Mouse (Mus musculus) kidney, embryonic 16.5 days (tissue): ENCODE measurements around the gene Rln1. TPM values are rescaled to one million over a fixed set of nuclear protein-coding genes. Genes with fewer than 3 reads are reported as not detected.
A peak's percentile ranks its signal among the peaks of the same experiment; 100 is the strongest.

Experiments used
- ATAC-seq: fragments of 200-750 bp; cut with Nextera tagmentation; 2 replicates; pipeline ENCODE4 v1.8.0; 2017; ENCODE audit warnings: moderate TSS enrichment; ENCODE audit not compliant: low FRiP score, low TSS enrichment
- H3K27ac ChIP-seq: fragments of 300-500 bp; sonication (generic); 2 replicates; pipeline ENCODE4 v1.5.1; 2014; ENCODE audit warnings: low read length
- H3K27me3 ChIP-seq: fragments of 300-500 bp; sonication (generic); 2 replicates; pipeline ENCODE4 v1.6.1; 2014; ENCODE audit warnings: low read length, control low read depth, mixed read lengths; ENCODE audit not compliant: insufficient read depth
- H3K36me3 ChIP-seq: fragments of 300-500 bp; sonication (generic); 2 replicates; pipeline ENCODE4 v1.6.1; 2014; ENCODE audit warnings: low read length, control low read depth, mixed read lengths; ENCODE audit not compliant: insufficient read depth
- H3K4me1 ChIP-seq: fragments of 300-500 bp; sonication (generic); 2 replicates; pipeline ENCODE4 v1.6.1; 2014; ENCODE audit warnings: low read length, control low read depth, mixed read lengths; ENCODE audit not compliant: insufficient read depth
- H3K4me2 ChIP-seq: fragments of 300-500 bp; sonication (generic); replicated peaks from 2 replicates; pipeline ENCODE4 v1.6.1; 2014; ENCODE audit warnings: low read depth, low read length
- H3K4me3 ChIP-seq: fragments of 300-500 bp; sonication (generic); 2 replicates; pipeline ENCODE4 v1.5.1; 2014; ENCODE audit warnings: mild to moderate bottlenecking, low read length
- H3K9ac ChIP-seq: fragments of 300-500 bp; sonication (generic); replicated peaks from 2 replicates; pipeline ENCODE4 v1.6.1; 2014; ENCODE audit warnings: low read length
- H3K9me3 ChIP-seq: fragments of 300-500 bp; sonication (generic); 2 replicates; pipeline ENCODE4 v1.6.1; 2016; ENCODE audit warnings: low read length, control low read depth
- WGBS: fragments of 180-500 bp; shearing (Covaris S2); extraction: QIAGEN DNeasy Blood & Tissue Kit; methylation state at CpG from one replicate; pipeline ENCODE4 v1.1.7; 2014; 5-methylcytosine and 5-hydroxymethylcytosine counted together
- polyA plus RNA-seq: library from polyadenylated mRNA; unstranded; fragments of >200 nt; fragmentation: Nextera tagmentation; extraction: Ambion mirVana; gene quantifications from 2 replicates; pipeline ENCODE4 v1.2.1, GENCODE M21; 2015

The Rln1 gene
- polyA plus RNA-seq, 1 experiment from 2014 or later = 0.15 TPM

GRCm38 (mm10) chr19:29341029-29341428, 6.6 kb upstream of the Rln1 start:
- no peaks in the 10 kb centered on the region for H3K27me3 ChIP-seq
- WGBS = 79% methylated on average over 4 of the region's 4 CpGs

GRCm38 (mm10) chr19:29336624-29337023, 2.2 kb upstream of the Rln1 start:
- no peak for ATAC-seq
- 0 out of 2 replicates have a peak, but pooled peaks cover 6% of the 10 kb centered on the region for H3K4me1 ChIP-seq
- H3K9ac ChIP-seq = no peak overlapping the region
- 93% methylated on average over 2 of the region's 2 CpGs for WGBS
- H3K27me3 ChIP-seq = peaks cover 9% of the 10 kb centered on the region
- H3K36me3 ChIP-seq = no peaks in the 10 kb centered on the region
- H3K9me3 ChIP-seq = no peaks in the 10 kb centered on the region
- no peak overlapping the region for H3K4me3 ChIP-seq
- H3K27ac ChIP-seq = no peak overlapping the region
- H3K4me2 ChIP-seq = no peak overlapping the region

More at GRCm38 (mm10) chr19:29341029-29341428, 6.6 kb upstream of the Rln1 start:
- Histone ChIP-seq H3K27ac (no peak overlapping the region), H3K4me1 (no peaks in the 10 kb centered on the region), H3K9me3 (no peaks in the 10 kb centered on the region), H3K4me2 (no peak overlapping the region), H3K4me3 (no peak overlapping the region), H3K36me3 (no peaks in the 10 kb centered on the region), H3K9ac (no peak overlapping the region)
- ATAC-seq = no peak

- Histone ChIP-seq H3K9ac (no peak overlapping the region), H3K27me3 (no peaks in the 10 kb centered on the region; the same call in 1 of the 2 replicates), H3K4me2 (no peak overlapping the region), H3K36me3 (no peaks in the 10 kb centered on the region), H3K27ac (no peak overlapping the region), H3K4me3 (no peak overlapping the region), H3K4me1 (0 out of 2 replicates have a peak, but pooled peaks cover 7% of the 10 kb centered on the region), H3K9me3 (no peaks in the 10 kb centered on the region)
- WGBS = 87% methylated on average over 13 of the region's 13 CpGs
- ATAC-seq = no peak
Observed at GRCm38 (mm10) chr19:29326822-29327552, 7.5 kb downstream of the Rln1 start.

- no peaks in the 10 kb centered on the region for H3K27me3 ChIP-seq
- 0 out of 2 replicates have a peak, but pooled peaks cover 7% of the 10 kb centered on the region for H3K4me1 ChIP-seq
- 92% methylated on average over 4 of the region's 4 CpGs for WGBS
- no peak overlapping the region for H3K4me2 ChIP-seq
- H3K9ac ChIP-seq = no peak overlapping the region
- H3K27ac ChIP-seq = no peak overlapping the region
- no peaks in the 10 kb centered on the region for H3K9me3 ChIP-seq
- H3K36me3 ChIP-seq = no peaks in the 10 kb centered on the region
- ATAC-seq = no peak
- H3K4me3 ChIP-seq = no peak overlapping the region
Observed at GRCm38 (mm10) chr19:29326396-29326795, 8.1 kb downstream of the Rln1 start.

DNA sequence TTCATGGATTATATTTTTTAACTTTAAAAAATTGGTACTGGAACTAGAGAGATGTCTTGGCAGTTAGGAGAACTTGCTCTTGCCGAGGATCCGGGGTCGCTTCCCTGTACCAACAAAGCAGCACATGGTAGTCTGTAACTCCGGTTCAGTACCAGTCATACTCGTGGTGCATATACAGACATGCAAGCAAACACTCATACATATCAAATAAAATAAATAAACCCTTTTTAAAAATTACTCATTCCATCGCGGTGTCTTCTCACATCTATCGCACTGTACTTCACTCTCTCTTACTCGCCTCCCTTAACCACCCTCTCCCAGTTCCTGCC, 8.7 kb downstream of the Rln1 start:
- no peak overlapping the region for H3K27ac ChIP-seq
- 0 out of 2 replicates have a peak, but pooled peaks cover 7% of the 10 kb centered on the region for H3K4me1 ChIP-seq
- no peaks in the 10 kb centered on the region for H3K27me3 ChIP-seq
- H3K4me2 ChIP-seq = peak overlapping the region; percentile 73
- H3K9ac ChIP-seq = peak overlapping the region; percentile 22; the same call in 1 of the 2 replicates
- peak overlapping the region; percentile 48 for H3K4me3 ChIP-seq
- H3K36me3 ChIP-seq = no peaks in the 10 kb centered on the region
- H3K9me3 ChIP-seq = no peaks in the 10 kb centered on the region
- WGBS = 55% methylated on average over 9 of the region's 9 CpGs
- ATAC-seq = no peak

GRCm38 (mm10) chr19:29325053-29325851, 9.2 kb downstream of the Rln1 start, which contains the start of gene Insl6:
TSS of gene Insl6 (minus strand) at chr19:29325356.
- peak; percentile 98 for ATAC-seq
- H3K36me3 ChIP-seq = no peaks in the 10 kb centered on the region
- 3% methylated on average over 29 of the region's 31 CpGs for WGBS
- no peak within 1 kb of the TSS for H3K27ac ChIP-seq
- no peaks in the 10 kb centered on the region for H3K27me3 ChIP-seq
- peak within 1 kb of the TSS; percentile 64 for H3K9ac ChIP-seq
- no peaks in the 10 kb centered on the region for H3K9me3 ChIP-seq
- peak within 1 kb of the TSS; percentile 48 for H3K4me3 ChIP-seq
- H3K4me2 ChIP-seq = peak within 1 kb of the TSS; percentile 73
- 0 out of 2 replicates have a peak, but pooled peaks cover 7% of the 10 kb centered on the region for H3K4me1 ChIP-seq

DNA sequence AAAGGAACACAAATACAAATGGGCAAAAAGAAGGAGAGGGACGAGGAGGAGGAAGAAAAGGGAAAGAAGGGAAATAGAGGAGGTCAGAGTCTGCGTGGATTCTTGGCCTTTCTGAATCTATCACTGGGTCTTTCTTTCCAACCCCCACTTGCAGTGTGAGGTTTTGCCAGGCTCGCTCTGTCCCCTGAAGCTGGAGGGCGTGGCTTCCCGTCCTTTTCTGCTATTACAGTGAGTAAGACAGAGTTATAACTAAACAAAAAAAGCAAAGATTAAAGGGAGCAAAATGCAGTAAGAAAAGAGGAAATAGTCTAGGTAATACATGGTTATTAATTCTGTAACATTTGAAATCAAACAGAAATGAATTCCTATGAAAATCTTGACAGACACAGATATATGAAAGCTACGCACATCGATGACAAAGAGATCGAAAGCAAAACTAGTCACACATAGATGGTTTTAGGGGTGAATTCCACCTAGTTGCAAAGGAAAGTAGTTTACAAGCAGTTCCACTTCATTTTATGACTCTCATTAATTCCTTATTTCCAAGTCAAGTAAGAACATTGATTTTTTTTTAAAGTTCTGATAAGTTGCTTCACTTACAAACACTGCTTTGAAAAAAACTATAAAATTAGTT, 10.9 kb downstream of the Rln1 start:
- Histone ChIP-seq H3K9ac (no peak overlapping the region), H3K4me2 (no peak overlapping the region), H3K27ac (no peak overlapping the region), H3K9me3 (no peaks in the 10 kb centered on the region), H3K27me3 (no peaks in the 10 kb centered on the region), H3K36me3 (no peaks in the 10 kb centered on the region), H3K4me1 (0 out of 2 replicates have a peak, but pooled peaks cover 7% of the 10 kb centered on the region), H3K4me3 (no peak overlapping the region)
- 73% methylated on average over 8 of the region's 8 CpGs for WGBS
- no peak for ATAC-seq

GRCm38 (mm10) chr19:29312661-29313060, 21.8 kb downstream of the Rln1 start:
- Histone ChIP-seq H3K36me3 (peaks cover 15% of the 10 kb centered on the region), H3K9me3 (peaks cover 14% of the 10 kb centered on the region), H3K4me1 (no peaks in the 10 kb centered on the region), H3K4me3 (no peak overlapping the region), H3K27me3 (no peaks in the 10 kb centered on the region), H3K4me2 (no peak overlapping the region), H3K9ac (no peak overlapping the region), H3K27ac (no peak overlapping the region)
- 82% methylated on average over 7 of the region's 7 CpGs for WGBS
- ATAC-seq = no peak

GRCm38 (mm10) chr19:29311791-29312190, 22.7 kb downstream of the Rln1 start:
- Histone ChIP-seq H3K9me3 (peaks cover 11% of the 10 kb centered on the region), H3K27ac (no peak overlapping the region), H3K36me3 (peaks cover 15% of the 10 kb centered on the region), H3K4me1 (no peaks in the 10 kb centered on the region), H3K4me3 (no peak overlapping the region), H3K27me3 (no peaks in the 10 kb centered on the region), H3K9ac (no peak overlapping the region), H3K4me2 (no peak overlapping the region)
- ATAC-seq = no peak
- WGBS = 67% methylated on average over 8 of the region's 8 CpGs
